10 mouse cellular contexts compared by ENCODE assay signal in the genomic region with DNA sequence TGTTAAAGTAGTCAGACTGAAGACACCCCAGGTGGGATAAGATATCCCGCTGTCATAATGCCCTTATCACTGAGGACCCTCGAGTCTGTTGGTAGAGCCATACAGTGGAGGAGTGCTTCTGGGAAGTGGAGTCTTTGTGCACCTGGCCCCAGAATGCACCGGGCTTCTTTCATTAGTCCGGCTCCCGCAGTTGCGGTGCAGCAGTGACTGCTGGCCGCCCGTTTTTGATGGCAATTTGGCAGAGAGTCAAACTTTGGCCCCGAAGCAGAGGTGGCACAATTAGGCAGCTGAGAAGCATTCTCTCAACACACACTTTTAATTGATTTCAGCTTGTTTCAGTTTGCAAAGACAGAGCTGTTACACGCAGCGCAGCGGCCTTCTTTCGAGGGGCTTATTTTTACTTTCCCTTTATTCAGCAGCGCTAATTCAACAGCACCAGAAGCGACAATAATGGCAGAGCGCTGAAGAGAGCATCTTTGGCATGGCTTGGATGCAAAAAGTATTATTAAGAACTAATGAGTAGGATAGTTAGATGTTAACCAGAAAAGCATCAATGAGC.
DNase-seq lines count a peak whose midpoint lies in the region; ATAC-seq and TF ChIP-seq lines count a peak whose summit lies in the region.
"Had no signal": no experiment of that assay in that cellular context is flagged by ENCODE, and none has a peak within 500 bp of the region (broad histone marks: within the 10 kb centered on the region; RNA-seq: fewer than 3 reads in every experiment).

No protein-coding gene starts in this region.

- no peak overlapping the region for H3K9ac ChIP-seq in hindbrain, embryonic 14.5 days
- no peak overlapping the region for H3K9ac ChIP-seq in forebrain, embryonic 13.5 days
- no peak overlapping the region for H3K9ac ChIP-seq in limb, embryonic 15.5 days
- H3K9ac ChIP-seq: liver, embryonic 14.5 days had no signal

- no peak overlapping the region for H3K4me3 ChIP-seq in hindbrain, embryonic 14.5 days (replicated peaks; ENCODE audit: low read length)
- no peak overlapping the region for H3K4me3 ChIP-seq in hindbrain, embryonic 10.5 days
- peak overlapping the region; percentile 24 for H3K4me3 ChIP-seq in forebrain, embryonic 13.5 days
- H3K4me3 ChIP-seq in limb, embryonic 15.5 days, result peak overlapping the region; percentile 21
- no peak overlapping the region for H3K4me3 ChIP-seq in lung, adult 2 months (replicated peaks; ENCODE audit: extremely low read depth, low read depth, low read length)

- H3K4me1 ChIP-seq in hindbrain, embryonic 14.5 days (replicated peaks; ENCODE audit: control insufficient read depth, insufficient read depth, low read length), result 0 out of 2 replicates have a peak, but pooled peaks cover 12% of the 10 kb centered on the region
- H3K4me1 ChIP-seq in hindbrain, embryonic 10.5 days (replicated peaks), result 0 out of 2 replicates have a peak, but pooled peaks cover 3% of the 10 kb centered on the region
- H3K4me1 ChIP-seq in forebrain, embryonic 13.5 days, result peaks cover 23% of the 10 kb centered on the region
- peaks cover 17% of the 10 kb centered on the region for H3K4me1 ChIP-seq in limb, embryonic 15.5 days
- no peaks in the 10 kb centered on the region for H3K4me1 ChIP-seq in lung, adult 2 months (ENCODE audit: control insufficient read depth, insufficient read depth, low read length)

- H3K9me3 ChIP-seq in hindbrain, embryonic 14.5 days (ENCODE audit: control insufficient read depth, low read length), result no peaks in the 10 kb centered on the region
- no peaks in the 10 kb centered on the region for H3K9me3 ChIP-seq in hindbrain, embryonic 10.5 days
- H3K9me3 ChIP-seq in forebrain, embryonic 13.5 days (replicated peaks), result no peaks in the 10 kb centered on the region
- H3K9me3 ChIP-seq in limb, embryonic 15.5 days, result no peaks in the 10 kb centered on the region

- H3K36me3 ChIP-seq in hindbrain, embryonic 14.5 days (replicated peaks; ENCODE audit: control insufficient read depth, insufficient read depth), result no peaks in the 10 kb centered on the region
- H3K36me3 ChIP-seq in hindbrain, embryonic 10.5 days, result no peaks in the 10 kb centered on the region
- H3K36me3 ChIP-seq in forebrain, embryonic 13.5 days (ENCODE audit: poor library complexity, severe bottlenecking), result no peaks in the 10 kb centered on the region
- H3K36me3 ChIP-seq in limb, embryonic 15.5 days, result no peaks in the 10 kb centered on the region

- WGBS in hindbrain, embryonic 14.5 days, result 56% methylated on average over 16 of the region's 16 CpGs
- 85% methylated on average over 16 of the region's 16 CpGs for WGBS in hindbrain, embryonic 10.5 days
- WGBS in forebrain, embryonic 13.5 days, result 21% methylated on average over 16 of the region's 16 CpGs
- 43% methylated on average over 16 of the region's 16 CpGs for WGBS in limb, embryonic 15.5 days
- WGBS in lung, adult 2 months, result 77% methylated on average over 16 of the region's 16 CpGs

- no peak for TF ChIP-seq POLR2A in lung, adult 2 months (IDR thresholded peaks at IDR 0.05; ENCODE audit: borderline replicate concordance, extremely low read depth, low read depth, low read length)

- no peak for TF ChIP-seq CTCF in lung, adult 2 months (IDR thresholded peaks at IDR 0.05; ENCODE audit: insufficient read depth, low read length)

- H3K4me2 ChIP-seq in hindbrain, embryonic 14.5 days (replicated peaks), result peak overlapping the region; percentile 28; the same call in 1 of the 2 replicates
- H3K4me2 ChIP-seq in forebrain, embryonic 13.5 days, result peak overlapping the region; percentile 55
- peak overlapping the region; percentile 38 for H3K4me2 ChIP-seq in limb, embryonic 15.5 days

- DNase-seq in hindbrain, embryonic 14.5 days (ENCODE audit: low spot score), result peak; percentile 34
- DNase-seq in hindbrain, embryonic 10.5 days (ENCODE audit: low spot score), result no peak
- DNase-seq in brain, adult 2 months (ENCODE audit: low read depth, low spot score), result peak; percentile 40
- DNase-seq in urinary bladder, postnatal 14 days (ENCODE audit: low spot score), result no peak
- no peak for DNase-seq in lung, adult 2 months
- DNase-seq: kidney, postnatal 10 days; spleen, adult 18-20 months had no signal

- no peak overlapping the region; the same call in 1 of the 2 replicates for H3K27ac ChIP-seq in hindbrain, embryonic 14.5 days
- H3K27ac ChIP-seq in hindbrain, embryonic 10.5 days, result no peak overlapping the region
- H3K27ac ChIP-seq in forebrain, embryonic 13.5 days, result 0 out of 2 replicates have a peak overlapping the region, but pooled peaks have one; percentile 4
- no peak overlapping the region for H3K27ac ChIP-seq in limb, embryonic 15.5 days
- H3K27ac ChIP-seq: liver, embryonic 14.5 days had no signal

- ATAC-seq in hindbrain, embryonic 14.5 days (ENCODE audit: low FRiP score), result no peak
- ATAC-seq in forebrain, embryonic 13.5 days, result peak; percentile 88
- no peak for ATAC-seq in limb, embryonic 15.5 days (ENCODE audit: insufficient number of reproducible peaks, low FRiP score, low TSS enrichment, low read depth)

- H3K27me3 ChIP-seq in hindbrain, embryonic 14.5 days (ENCODE audit: control insufficient read depth, insufficient read depth, low read length), result no peaks in the 10 kb centered on the region
- H3K27me3 ChIP-seq in hindbrain, embryonic 10.5 days (ENCODE audit: insufficient read depth, poor library complexity, severe bottlenecking), result no peaks in the 10 kb centered on the region
- H3K27me3 ChIP-seq in forebrain, embryonic 13.5 days, result peaks cover 11% of the 10 kb centered on the region
- H3K27me3 ChIP-seq in limb, embryonic 15.5 days, result peaks cover 18% of the 10 kb centered on the region

Comparison
In these comparisons a context has a peak if more than half of its experiments do, and no peak if none do; other contexts are left out.
1. DNase-seq: peak in hindbrain, embryonic 14.5 days (single experiment) and brain, adult 2 months (single experiment); none in hindbrain, embryonic 10.5 days (single experiment), urinary bladder, postnatal 14 days (single experiment) and lung, adult 2 months (single experiment).
2. H3K4me3 ChIP-seq: peak in forebrain, embryonic 13.5 days (single experiment) and limb, embryonic 15.5 days (single experiment); none in hindbrain, embryonic 14.5 days (single experiment), hindbrain, embryonic 10.5 days (single experiment) and lung, adult 2 months (single experiment).
3. Peak in every context shown above with its lines, with median percentiles within 50 percentile points of each other: H3K4me2 ChIP-seq.